Mouse (Mus musculus): ENCODE data around the gene Ppp2r5c. TPM values are rescaled to one million over a fixed set of nuclear protein-coding genes. Genes with fewer than 3 reads are reported as not detected.

The Ppp2r5c gene
- total RNA-seq, 4 experiments from 2014 or later = 106 to 141 (median 127) TPM

Other genes starting within 250 kb of the Ppp2r5c start
- gene Dio3, start 168.1 kb upstream of the Ppp2r5c start, total RNA-seq (2022) = 1 to 10 TPM in 2 of 4 experiments, under 1 TPM in 2; 0.23 to 3.6 (median 1.9) TPM
- 100 to 1,000 TPM; 133 to 190 (median 158) TPM for gene Dync1h1, start 154.3 kb downstream of the Ppp2r5c start, total RNA-seq (2022)
- gene 1700001K19Rik, start 235.5 kb downstream of the Ppp2r5c start, total RNA-seq (2022) = not detected